8 mouse cellular contexts compared by ENCODE assay signal in the genomic region with DNA sequence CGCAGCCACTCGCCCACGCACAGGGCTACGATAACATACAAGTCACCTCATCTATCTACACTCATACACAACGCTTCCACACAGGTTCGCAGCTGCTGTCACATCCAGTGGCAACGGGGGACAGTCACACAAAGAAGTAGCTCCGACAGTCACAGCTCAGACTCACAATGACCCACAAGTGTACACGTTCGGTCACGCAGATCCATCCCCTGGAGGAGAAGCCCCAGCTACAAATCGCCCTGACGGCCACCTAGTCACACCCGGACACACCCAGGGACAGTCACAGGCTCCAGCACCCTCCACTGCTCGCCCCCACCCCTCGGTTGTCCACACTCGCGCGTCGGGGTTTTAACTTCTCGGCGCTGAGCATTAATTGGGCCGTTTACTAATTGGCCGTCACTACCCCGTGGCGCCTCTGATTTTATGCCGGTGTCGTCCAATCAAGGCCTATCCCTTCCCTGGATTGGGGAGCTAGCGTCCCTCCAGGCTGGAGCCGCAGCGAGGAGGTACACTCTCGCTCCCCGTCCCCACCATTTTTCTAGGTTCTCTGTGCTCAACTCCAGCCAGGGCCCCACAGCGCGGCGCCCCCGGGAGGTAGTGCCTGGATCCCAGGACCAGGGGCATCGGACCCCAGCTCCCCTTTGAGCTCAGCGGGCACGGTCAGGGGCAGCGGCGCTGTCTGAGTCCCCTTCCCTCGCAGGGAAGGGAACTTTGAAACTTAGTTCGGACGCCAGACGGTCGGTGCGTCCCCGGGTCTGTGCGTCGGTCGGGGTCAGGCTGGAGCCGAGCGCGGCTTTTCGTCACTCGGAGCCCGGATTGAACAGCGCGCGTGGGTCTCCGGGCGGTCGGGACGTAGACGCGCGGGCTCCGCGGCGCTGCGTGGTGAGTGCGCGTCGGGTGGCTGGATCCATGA. TPM values are rescaled to one million over a fixed set of nuclear protein-coding genes. Genes with fewer than 3 reads are reported as not detected.
DNase-seq lines count a peak whose midpoint lies in the region; ATAC-seq and TF ChIP-seq lines count a peak whose summit lies in the region.

No protein-coding gene starts in this region.

- TF ChIP-seq CTCF in forebrain, postnatal 0 days (IDR thresholded peaks at IDR 0.05; ENCODE audit: low read depth), result no peak
- TF ChIP-seq CTCF in midbrain, postnatal 0 days (IDR thresholded peaks at IDR 0.05), result no peak

- peak overlapping the region; percentile 58 for H3K9ac ChIP-seq in forebrain, postnatal 0 days
- H3K9ac ChIP-seq in limb, embryonic 11.5 days (ENCODE audit: low read length), result peak overlapping the region; percentile 27; the same call in 1 of the 2 replicates
- H3K9ac ChIP-seq in midbrain, postnatal 0 days (replicated peaks; ENCODE audit: low read length, poor library complexity, severe bottlenecking), result peak overlapping the region; percentile 81

- H3K4me1 ChIP-seq in forebrain, postnatal 0 days (ENCODE audit: insufficient read depth), result no peaks in the 10 kb centered on the region; the same call in 1 of the 2 replicates
- 0 out of 2 replicates have a peak, but pooled peaks cover 5% of the 10 kb centered on the region for H3K4me1 ChIP-seq in limb, embryonic 11.5 days (ENCODE audit: control insufficient read depth, insufficient read depth, low read length)
- H3K4me1 ChIP-seq in midbrain, postnatal 0 days (ENCODE audit: insufficient read depth, low read length), result 0 out of 2 replicates have a peak, but pooled peaks cover 11% of the 10 kb centered on the region

- H3K27me3 ChIP-seq in forebrain, postnatal 0 days (ENCODE audit: insufficient read depth, low read length), result peaks cover 20% of the 10 kb centered on the region
- peaks cover 48% of the 10 kb centered on the region for H3K27me3 ChIP-seq in limb, embryonic 11.5 days (ENCODE audit: control insufficient read depth, insufficient read depth, low read length)
- H3K27me3 ChIP-seq in midbrain, postnatal 0 days (ENCODE audit: insufficient read depth, low read length), result no peaks in the 10 kb centered on the region

- peak; percentile 38 for ATAC-seq in forebrain, postnatal 0 days
- ATAC-seq in limb, embryonic 11.5 days (ENCODE audit: insufficient number of reproducible peaks, low FRiP score, low TSS enrichment, low read depth), result no peak
- peak; percentile 36 for ATAC-seq in midbrain, postnatal 0 days (ENCODE audit: low FRiP score)

- no peaks in the 10 kb centered on the region for H3K36me3 ChIP-seq in forebrain, postnatal 0 days (ENCODE audit: insufficient read depth)
- no peaks in the 10 kb centered on the region for H3K36me3 ChIP-seq in limb, embryonic 11.5 days (ENCODE audit: control insufficient read depth, insufficient read depth, low read length)
- H3K36me3 ChIP-seq in midbrain, postnatal 0 days (ENCODE audit: insufficient read depth, low read length), result no peaks in the 10 kb centered on the region

- peak overlapping the region; percentile 48 for H3K4me3 ChIP-seq in forebrain, postnatal 0 days (ENCODE audit: low read depth, low read length)
- H3K4me3 ChIP-seq in limb, embryonic 11.5 days (ENCODE audit: low read depth, low read length), result peak overlapping the region; percentile 40
- peak overlapping the region; percentile 64 for H3K4me3 ChIP-seq in midbrain, postnatal 0 days (ENCODE audit: low read depth, low read length)

- no peaks in the 10 kb centered on the region for H3K9me3 ChIP-seq in forebrain, postnatal 0 days (ENCODE audit: low read length)
- H3K9me3 ChIP-seq in limb, embryonic 11.5 days (ENCODE audit: control insufficient read depth, low read length), result no peaks in the 10 kb centered on the region
- H3K9me3 ChIP-seq in midbrain, postnatal 0 days (ENCODE audit: low read length), result peaks cover 3% of the 10 kb centered on the region; the same call in 1 of the 2 replicates

- peak overlapping the region; percentile 71 for H3K4me2 ChIP-seq in forebrain, postnatal 0 days (ENCODE audit: low read depth)
- H3K4me2 ChIP-seq in limb, embryonic 11.5 days (ENCODE audit: low read depth, severe bottlenecking), result peak overlapping the region; percentile 78
- H3K4me2 ChIP-seq in midbrain, postnatal 0 days (ENCODE audit: low read depth, low read length, poor library complexity, severe bottlenecking), result peak overlapping the region; percentile 83

- DNase-seq in left cerebral cortex, adult 18-20 months (ENCODE audit: low spot score in 2 of 2), result peak; percentile 12 to 20
- no peak for DNase-seq in left cerebral cortex, adult 11 months (ENCODE audit: low spot score)
- peak; percentile 24 for DNase-seq in adrenal gland, postnatal 25 days
- DNase-seq in forebrain, postnatal 0 days, result peak; percentile 44
- DNase-seq in limb, embryonic 11.5 days (ENCODE audit: low spot score), result peak; percentile 63
- no peak for DNase-seq in midbrain, postnatal 0 days (ENCODE audit: low spot score)
- no peak for DNase-seq in layer of hippocampus, postnatal 14 days (ENCODE audit: low spot score in 2 of 2)
- DNase-seq in cerebellum, adult 9-10 months, result no peak

- WGBS in forebrain, postnatal 0 days, result 2% methylated on average over 75 of the region's 75 CpGs
- WGBS in limb, embryonic 11.5 days, result 2% methylated on average over 75 of the region's 75 CpGs
- WGBS in midbrain, postnatal 0 days, result under 1% methylated on average over 73 of the region's 75 CpGs

- H3K27ac ChIP-seq in forebrain, postnatal 0 days (ENCODE audit: low read depth, low read length), result peak overlapping the region; percentile 66
- no peak overlapping the region for H3K27ac ChIP-seq in limb, embryonic 11.5 days (replicated peaks; ENCODE audit: low read depth, low read length)
- peak overlapping the region; percentile 62 for H3K27ac ChIP-seq in midbrain, postnatal 0 days (ENCODE audit: low read depth, low read length)

RNA-seq across cellular contexts. Expression of a gene that starts 1.0 kb away (rescaled TPM):
- total RNA-seq in left cerebral cortex, adult 18-20 months (2021), result 10 to 100 TPM; 28.0 to 32.5 TPM
- 2.7 and 3.0 TPM in 2 replicates for total RNA-seq in adrenal gland, postnatal 25 days (2021)
- total RNA-seq in forebrain, postnatal 0 days (2014; rRNA removed), result 2.8 and 8.0 TPM in 2 replicates
- polyA plus RNA-seq in forebrain, postnatal 0 days (2015; fragmentation: Nextera tagmentation; extraction: Ambion mirVana), result 21.0 and 35.2 TPM in 2 replicates
- 2.1 TPM in 2 replicates for polyA plus RNA-seq in limb, embryonic 11.5 days (2014; fragmentation: Nextera tagmentation; extraction: Ambion mirVana)
- total RNA-seq in midbrain, postnatal 0 days (2014; rRNA removed), result 7.6 and 14.3 TPM in 2 replicates
- 57.0 and 64.7 TPM in 2 replicates for polyA plus RNA-seq in midbrain, postnatal 0 days (2015; fragmentation: Nextera tagmentation; extraction: Ambion mirVana)
- 10 to 100 TPM; 19.1 to 21.1 TPM for total RNA-seq in layer of hippocampus, postnatal 14 days (2021)

Comparison
In these comparisons a context has a peak if more than half of its experiments do, and no peak if none do; other contexts are left out.
1. DNase-seq: peak in left cerebral cortex, adult 18-20 months (2 of 2), adrenal gland, postnatal 25 days (single experiment), forebrain, postnatal 0 days (single experiment) and limb, embryonic 11.5 days (single experiment); none in left cerebral cortex, adult 11 months (single experiment), midbrain, postnatal 0 days (single experiment), layer of hippocampus, postnatal 14 days (0 of 2) and cerebellum, adult 9-10 months (single experiment).
2. H3K9ac ChIP-seq: peak in every context shown above with its lines; median percentile 81 in midbrain, postnatal 0 days; 58 in forebrain, postnatal 0 days; 27 in limb, embryonic 11.5 days.
3. Peak in every context shown above with its lines, with median percentiles within 50 percentile points of each other: H3K4me2 ChIP-seq and H3K4me3 ChIP-seq.